Mouse (Mus musculus) forebrain, embryonic 15.5 days (tissue): ENCODE measurements around the gene Fmo1. TPM values are rescaled to one million over a fixed set of nuclear protein-coding genes. Genes with fewer than 3 reads are reported as not detected.

Experiments used
- ATAC-seq: fragments of 200-750 bp; cut with Nextera tagmentation; replicated peaks from 2 replicates; pipeline ENCODE4 v1.8.0; 2017; ENCODE audit warnings: mild to moderate bottlenecking, moderate TSS enrichment, moderate library complexity
- H3K27ac ChIP-seq: fragments of 300-500 bp; sonication (generic); replicated peaks from 2 replicates; pipeline ENCODE4 v1.5.1; 2015; ENCODE audit warnings: mild to moderate bottlenecking, inconsistent platforms
- H3K27me3 ChIP-seq: fragments of 300-500 bp; sonication (generic); 2 replicates; pipeline ENCODE4 v1.6.1; 2015; ENCODE audit warnings: inconsistent platforms
- H3K36me3 ChIP-seq: fragments of 300-500 bp; sonication (generic); 2 replicates; pipeline ENCODE4 v1.6.1; 2015; ENCODE audit warnings: mild to moderate bottlenecking, inconsistent platforms
- H3K4me1 ChIP-seq: fragments of 300-500 bp; sonication (generic); 2 replicates; pipeline ENCODE4 v1.6.1; 2015; ENCODE audit warnings: inconsistent platforms
- H3K4me2 ChIP-seq: fragments of 300-500 bp; sonication (generic); replicated peaks from 2 replicates; pipeline ENCODE4 v1.6.1; 2015; ENCODE audit warnings: mild to moderate bottlenecking, inconsistent platforms
- H3K4me3 ChIP-seq: fragments of 300-500 bp; sonication (generic); 2 replicates; pipeline ENCODE4 v1.5.1; 2015; ENCODE audit warnings: mild to moderate bottlenecking, inconsistent platforms
- H3K9ac ChIP-seq: fragments of 300-500 bp; sonication (generic); replicated peaks from 2 replicates; pipeline ENCODE4 v1.6.1; 2015; ENCODE audit warnings: mild to moderate bottlenecking, inconsistent platforms
- H3K9me3 ChIP-seq: fragments of 300-500 bp; sonication (generic); 2 replicates; pipeline ENCODE4 v1.6.1; 2016; ENCODE audit warnings: inconsistent platforms
- WGBS: fragments of 180-500 bp; shearing (Covaris S2); methylation state at CpG from one replicate; pipeline ENCODE4 v1.1.7; 2015; ENCODE audit warnings: mixed read lengths; 5-methylcytosine and 5-hydroxymethylcytosine counted together
- polyA plus RNA-seq: library from polyadenylated mRNA; unstranded; fragments of >200 nt; fragmentation: Nextera tagmentation; extraction: Ambion mirVana; gene quantifications from 2 replicates; pipeline ENCODE4 v1.2.1, GENCODE M21; 2015

The Fmo1 gene
- polyA plus RNA-seq, 1 experiment from 2014 or later = 15.3 TPM

GRCm38 (mm10) chr1:162879595-162880369 is 13.4 kb upstream of the Fmo1 start:
- H3K9ac ChIP-seq = no peak overlapping the region
- no peaks in the 10 kb centered on the region for H3K9me3 ChIP-seq
- WGBS = 60% methylated on average over 11 of the region's 11 CpGs
- H3K4me1 ChIP-seq = no peaks in the 10 kb centered on the region
- no peak for ATAC-seq
- H3K36me3 ChIP-seq = no peaks in the 10 kb centered on the region
- H3K4me3 ChIP-seq = no peak overlapping the region
- no peak overlapping the region for H3K4me2 ChIP-seq
- no peak overlapping the region for H3K27ac ChIP-seq
- H3K27me3 ChIP-seq = no peaks in the 10 kb centered on the region

DNA sequence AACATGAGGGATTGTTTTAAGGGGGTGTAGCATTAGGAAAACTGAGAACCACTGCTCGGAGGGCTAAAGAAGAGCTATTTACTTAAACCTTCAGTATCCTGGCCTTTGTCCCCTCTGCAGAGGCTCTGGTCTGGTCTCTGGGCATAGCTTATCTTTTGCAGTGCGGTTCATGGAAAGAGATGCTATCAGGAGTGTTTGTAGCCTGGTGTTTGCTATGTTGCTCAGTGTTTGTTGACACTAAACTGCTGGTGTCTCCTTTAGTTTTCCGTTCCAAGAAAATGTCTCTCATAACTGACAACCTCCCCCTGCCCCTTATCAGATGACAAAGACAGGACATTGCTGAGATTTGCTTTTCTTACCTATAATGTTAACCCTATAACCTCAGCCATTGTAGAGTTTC is 8.7 kb upstream of the Fmo1 start:
- 77% methylated on average over 3 of the region's 3 CpGs for WGBS
- ATAC-seq = no peak
- H3K4me2 ChIP-seq = no peak overlapping the region
- no peak overlapping the region for H3K27ac ChIP-seq
- no peaks in the 10 kb centered on the region for H3K36me3 ChIP-seq
- H3K4me1 ChIP-seq = no peaks in the 10 kb centered on the region
- no peak overlapping the region for H3K9ac ChIP-seq
- H3K27me3 ChIP-seq = no peaks in the 10 kb centered on the region
- no peak overlapping the region for H3K4me3 ChIP-seq
- H3K9me3 ChIP-seq = no peaks in the 10 kb centered on the region

- no peak overlapping the region for H3K9ac ChIP-seq
- no peaks in the 10 kb centered on the region for H3K27me3 ChIP-seq
- H3K9me3 ChIP-seq = no peaks in the 10 kb centered on the region
- no peak for ATAC-seq
- no peaks in the 10 kb centered on the region for H3K36me3 ChIP-seq
- no peak overlapping the region for H3K4me2 ChIP-seq
- no peak overlapping the region for H3K4me3 ChIP-seq
- H3K27ac ChIP-seq = no peak overlapping the region
- 67% methylated on average over 9 of the region's 9 CpGs for WGBS
- H3K4me1 ChIP-seq = no peaks in the 10 kb centered on the region
These were observed 5.4 kb upstream of the Fmo1 start for GRCm38 (mm10) chr1:162871701-162872311.

GRCm38 (mm10) chr1:162870978-162871377 is 4.6 kb upstream of the Fmo1 start:
- Histone ChIP-seq H3K9me3 (no peaks in the 10 kb centered on the region), H3K27me3 (no peaks in the 10 kb centered on the region), H3K36me3 (no peaks in the 10 kb centered on the region), H3K4me1 (no peaks in the 10 kb centered on the region), H3K9ac (no peak overlapping the region), H3K27ac (no peak overlapping the region), H3K4me2 (no peak overlapping the region), H3K4me3 (no peak overlapping the region)
- no peak for ATAC-seq
- WGBS = 84% methylated on average over 7 of the region's 7 CpGs

GRCm38 (mm10) chr1:162867396-162867795 is 986 bp upstream of the Fmo1 start:
- H3K36me3 ChIP-seq = no peaks in the 10 kb centered on the region
- WGBS = 79% methylated on average over 4 of the region's 4 CpGs
- H3K27ac ChIP-seq = no peak overlapping the region
- ATAC-seq = no peak
- no peak overlapping the region for H3K4me2 ChIP-seq
- H3K27me3 ChIP-seq = no peaks in the 10 kb centered on the region
- no peaks in the 10 kb centered on the region for H3K9me3 ChIP-seq
- no peak overlapping the region for H3K9ac ChIP-seq
- no peaks in the 10 kb centered on the region for H3K4me1 ChIP-seq
- no peak overlapping the region for H3K4me3 ChIP-seq

GRCm38 (mm10) chr1:162865493-162865830 is 948 bp downstream of the Fmo1 start:
- no peaks in the 10 kb centered on the region for H3K4me1 ChIP-seq
- no peaks in the 10 kb centered on the region for H3K27me3 ChIP-seq
- no peak overlapping the region for H3K9ac ChIP-seq
- H3K9me3 ChIP-seq = no peaks in the 10 kb centered on the region
- no peak for ATAC-seq
- no peak overlapping the region for H3K27ac ChIP-seq
- 52% methylated on average over 3 of the region's 3 CpGs for WGBS
- no peaks in the 10 kb centered on the region for H3K36me3 ChIP-seq
- H3K4me3 ChIP-seq = no peak overlapping the region
- no peak overlapping the region for H3K4me2 ChIP-seq

DNA sequence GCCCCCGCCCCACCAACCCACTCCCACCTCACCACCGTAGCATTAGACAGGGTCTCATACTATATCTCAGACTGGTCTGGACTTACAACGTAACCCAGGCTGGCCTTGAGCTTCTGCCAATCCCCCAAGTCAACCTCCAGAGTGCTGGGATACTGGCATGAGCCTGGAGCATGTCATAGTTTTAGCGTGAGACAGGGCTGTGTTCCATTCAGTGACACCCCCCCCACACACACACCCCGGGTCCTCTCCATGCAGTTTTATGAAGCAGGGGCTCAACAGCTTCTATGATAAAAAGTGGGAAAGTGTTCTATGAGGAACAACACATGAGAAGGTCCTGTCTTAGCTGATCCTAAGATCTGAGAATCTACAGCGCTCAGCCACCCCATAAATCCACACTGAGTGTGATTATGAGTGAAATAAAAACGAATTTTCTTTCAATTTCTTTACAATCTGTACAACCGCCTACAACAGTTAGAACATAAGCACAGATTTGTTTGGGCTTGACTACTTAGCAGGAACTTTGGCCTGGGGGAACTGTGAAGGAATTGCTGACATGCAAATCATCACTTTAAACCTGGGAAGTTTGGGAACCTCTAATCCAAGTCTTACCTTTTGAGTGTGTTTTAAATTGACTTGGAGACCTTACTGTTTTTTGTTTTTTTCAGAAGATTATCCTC is 1.5 kb downstream of the Fmo1 start:
- ATAC-seq = no peak
- H3K4me2 ChIP-seq = no peak overlapping the region
- no peaks in the 10 kb centered on the region for H3K9me3 ChIP-seq
- H3K36me3 ChIP-seq = no peaks in the 10 kb centered on the region
- 88% methylated on average over 8 of the region's 8 CpGs for WGBS
- H3K4me1 ChIP-seq = no peaks in the 10 kb centered on the region
- H3K9ac ChIP-seq = no peak overlapping the region
- no peak overlapping the region for H3K4me3 ChIP-seq
- no peak overlapping the region for H3K27ac ChIP-seq
- no peaks in the 10 kb centered on the region for H3K27me3 ChIP-seq

DNA sequence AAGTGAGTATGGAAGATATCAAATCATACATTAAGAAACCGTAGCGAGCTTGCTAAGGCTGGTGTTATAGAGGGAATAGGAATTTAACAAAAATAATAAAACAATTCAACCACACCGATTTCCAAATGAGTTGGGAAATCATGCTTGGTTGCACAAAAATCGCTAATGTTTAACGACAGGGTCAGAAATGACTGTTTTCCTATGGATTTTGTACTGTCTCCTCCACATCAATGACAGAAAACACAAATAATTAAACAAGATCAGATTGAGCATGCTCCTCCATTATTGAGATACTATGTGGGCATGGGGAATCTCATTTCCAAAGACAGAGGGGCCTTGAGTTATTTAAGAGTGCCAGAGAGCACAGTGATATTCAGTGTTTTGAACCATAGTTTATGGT is 2.1 kb downstream of the Fmo1 start:
- Histone ChIP-seq H3K9ac (no peak overlapping the region), H3K27me3 (no peaks in the 10 kb centered on the region), H3K4me2 (no peak overlapping the region), H3K4me3 (no peak overlapping the region), H3K36me3 (no peaks in the 10 kb centered on the region), H3K27ac (no peak overlapping the region), H3K4me1 (peaks cover 5% of the 10 kb centered on the region; the same call in 1 of the 2 replicates), H3K9me3 (no peaks in the 10 kb centered on the region)
- ATAC-seq = no peak
- 92% methylated on average over 5 of the region's 5 CpGs for WGBS

DNA sequence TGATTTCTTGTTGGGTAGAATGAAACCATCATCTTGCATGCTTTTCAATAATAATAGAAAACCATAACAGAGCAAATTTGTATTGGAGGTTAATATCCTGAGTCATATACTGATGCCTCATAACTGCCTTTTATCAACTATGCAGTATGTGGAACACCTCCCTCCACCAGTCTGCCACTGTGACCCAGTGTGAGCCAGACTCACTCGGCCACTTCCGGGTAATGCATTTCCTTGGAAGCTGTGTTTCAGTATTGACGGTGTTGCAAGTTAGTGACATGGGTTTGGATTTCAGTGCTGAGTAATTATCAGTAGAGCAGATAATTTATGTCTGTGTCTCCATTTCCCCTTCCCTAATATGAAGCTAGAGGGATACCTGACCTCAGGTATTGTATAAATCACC is 2.8 kb downstream of the Fmo1 start:
- no peaks in the 10 kb centered on the region for H3K36me3 ChIP-seq
- no peak overlapping the region for H3K27ac ChIP-seq
- H3K4me3 ChIP-seq = no peak overlapping the region
- H3K27me3 ChIP-seq = no peaks in the 10 kb centered on the region
- H3K9ac ChIP-seq = no peak overlapping the region
- 94% methylated on average over 3 of the region's 3 CpGs for WGBS
- no peaks in the 10 kb centered on the region for H3K9me3 ChIP-seq
- peaks cover 8% of the 10 kb centered on the region; the same call in 1 of the 2 replicates for H3K4me1 ChIP-seq
- no peak overlapping the region for H3K4me2 ChIP-seq
- ATAC-seq = no peak

DNA sequence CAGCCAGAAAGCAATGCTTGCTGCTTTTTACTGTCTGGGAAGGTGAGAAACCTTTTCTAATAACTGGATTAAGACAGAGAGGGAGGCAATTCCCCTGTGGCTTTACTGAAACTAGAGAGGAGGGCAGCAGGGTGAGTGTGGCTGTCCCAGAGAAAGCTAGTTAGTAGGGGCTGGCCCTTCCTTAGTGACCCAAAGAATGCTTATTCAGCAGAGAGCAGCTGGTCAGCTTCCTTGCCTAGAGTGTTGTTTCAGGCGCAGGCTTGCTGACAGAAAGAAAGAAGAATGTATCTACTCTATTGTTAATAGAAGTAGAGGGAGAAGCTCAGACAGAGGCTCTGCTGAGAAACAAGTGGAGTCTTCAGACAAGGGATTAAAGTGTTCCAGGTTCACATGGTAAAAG is 4.1 kb downstream of the Fmo1 start:
- WGBS = 40% methylated on average over 1 of the region's 1 CpGs
- no peak for ATAC-seq
- Histone ChIP-seq H3K36me3 (no peaks in the 10 kb centered on the region), H3K4me2 (no peak overlapping the region), H3K9me3 (no peaks in the 10 kb centered on the region), H3K27me3 (no peaks in the 10 kb centered on the region), H3K4me3 (no peak overlapping the region), H3K4me1 (peaks cover 12% of the 10 kb centered on the region; the same call in 1 of the 2 replicates), H3K9ac (no peak overlapping the region), H3K27ac (no peak overlapping the region)

GRCm38 (mm10) chr1:162859996-162860605 is 6.3 kb downstream of the Fmo1 start:
- Histone ChIP-seq H3K4me2 (no peak overlapping the region), H3K4me1 (peaks cover 12% of the 10 kb centered on the region; the same call in 1 of the 2 replicates), H3K36me3 (no peaks in the 10 kb centered on the region), H3K27ac (no peak overlapping the region), H3K9me3 (no peaks in the 10 kb centered on the region), H3K9ac (no peak overlapping the region), H3K27me3 (no peaks in the 10 kb centered on the region), H3K4me3 (no peak overlapping the region)
- ATAC-seq = no peak
- 67% methylated on average over 9 of the region's 9 CpGs for WGBS

DNA sequence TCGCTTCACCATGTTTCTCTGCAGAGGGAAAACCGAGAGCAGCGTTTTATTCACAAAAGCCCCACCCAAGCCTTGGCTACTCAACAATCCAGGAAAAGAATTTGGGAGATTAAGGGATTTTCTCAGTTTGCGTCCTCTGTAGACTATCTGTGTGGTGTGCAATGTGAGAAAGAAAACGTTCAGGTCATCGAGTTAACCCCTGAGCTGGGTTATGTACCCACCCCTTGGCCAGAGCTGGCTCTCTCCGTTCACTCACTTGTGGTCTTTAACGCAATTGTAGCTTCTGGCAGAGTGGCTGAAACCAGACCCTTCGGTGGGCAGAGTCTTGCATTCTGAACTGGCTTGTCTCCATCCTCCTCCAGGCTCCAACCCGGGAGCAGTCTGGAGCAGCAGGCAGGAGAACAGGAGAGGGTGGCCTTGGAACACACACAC is 6.8 kb downstream of the Fmo1 start:
- 34% methylated on average over 10 of the region's 10 CpGs for WGBS
- no peaks in the 10 kb centered on the region for H3K27me3 ChIP-seq
- 0 out of 2 replicates have a peak overlapping the region, but pooled peaks have one; percentile 34 for H3K4me2 ChIP-seq
- no peaks in the 10 kb centered on the region for H3K9me3 ChIP-seq
- H3K4me1 ChIP-seq = peaks cover 12% of the 10 kb centered on the region; the same call in 1 of the 2 replicates
- no peak overlapping the region for H3K9ac ChIP-seq
- no peaks in the 10 kb centered on the region for H3K36me3 ChIP-seq
- H3K27ac ChIP-seq = peak overlapping the region; percentile 50
- ATAC-seq = peak; percentile 41; the same call in 1 of the 2 replicates
- no peak overlapping the region for H3K4me3 ChIP-seq
